Mouse (Mus musculus) adrenal gland, adult 10 weeks (tissue): Measurements from ENCODE around the gene 1810055G02Rik. TPM values are rescaled to one million over a fixed set of nuclear protein-coding genes. Genes with fewer than 3 reads are reported as not detected.

ENCODE experiments used
- polyA plus RNA-seq: library from polyadenylated mRNA; stranded (reverse); fragments of 350-450 nt; fragmentation: Illumina TruSeq; extraction: RNeasy Lipid Tissue Mini Kit (QIAGEN cat#74804); gene quantifications from one replicate; pipeline ENCODE4 v1.2.3, GENCODE M21; 2014; ENCODE audit warnings: low read depth, low replicate concordance

1810055G02Rik gene
- polyA plus RNA-seq: 6.4 TPM

GRCm38 (mm10) chr19:3708078-3709012 lies at the start of gene 1810055G02Rik:
Gene 1810055G02Rik, plus strand, starts transcription at chr19:3708293.

GRCm38 (mm10) chr19:3686215-3686894 lies 21.7 kb upstream of the 1810055G02Rik start, which contains the start of gene Lrp5:
Gene Lrp5, minus strand, starts transcription at chr19:3686564.

DNA sequence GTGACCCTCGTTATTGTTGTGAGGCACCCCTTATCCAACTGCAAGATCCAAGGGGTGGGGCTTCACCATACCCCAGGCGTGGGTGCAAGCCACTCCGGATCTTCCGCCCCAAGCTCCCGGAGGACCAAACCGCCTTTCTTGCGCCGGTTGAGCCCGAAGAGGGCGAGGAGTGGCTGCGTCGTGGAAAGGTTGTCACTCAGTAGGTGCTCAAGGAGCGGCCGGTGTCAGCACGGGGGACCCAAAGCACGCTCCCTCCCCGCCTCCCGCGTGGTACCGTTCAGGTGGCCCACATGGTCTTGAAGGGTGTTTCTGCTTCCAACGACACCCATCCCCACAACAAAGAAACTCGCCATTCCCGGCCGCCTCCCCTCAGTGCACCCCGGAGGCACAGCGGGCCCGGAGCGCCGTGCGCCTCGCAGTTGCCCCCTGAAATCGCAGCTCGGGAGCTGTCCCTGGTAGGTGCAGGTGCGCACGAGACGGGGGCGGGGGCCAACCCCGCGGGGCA lies 59.2 kb downstream of the 1810055G02Rik start, which contains the start of gene Kmt5b:
Gene Kmt5b, plus strand, starts transcription at position 146 of the 505 bp plus-strand sequence.

Other genes starting within 250 kb of the 1810055G02Rik start
- 199 TPM for gene Ppp6r3, start 132.5 kb upstream of the 1810055G02Rik start, polyA plus RNA-seq
- 1.7 TPM for gene Lrp5, start 21.7 kb upstream of the 1810055G02Rik start, polyA plus RNA-seq
- gene Kmt5b, start 59.1 kb downstream of the 1810055G02Rik start, polyA plus RNA-seq: 203 TPM
- 119 TPM for gene Chka, start 143.5 kb downstream of the 1810055G02Rik start, polyA plus RNA-seq
- 2.0 TPM for gene Tcirg1, start 198.8 kb downstream of the 1810055G02Rik start, polyA plus RNA-seq
- gene Ndufs8, start 204.5 kb downstream of the 1810055G02Rik start, polyA plus RNA-seq: 10.0 TPM
- gene Aldh3b1, start 221.5 kb downstream of the 1810055G02Rik start, polyA plus RNA-seq: 9.5 TPM
- gene Unc93b1, start 226.9 kb downstream of the 1810055G02Rik start, polyA plus RNA-seq: 2.3 TPM